Mouse (Mus musculus) embryonic fibroblast, embryonic 13.5 days (primary cell): Measurements from ENCODE around the gene Magi2.

Experiments
- CTCF ChIP-seq: IDR thresholded peaks from 2 replicates; pipeline ENCODE4 v1.5.1; 2011; ENCODE audit warnings: mild to moderate bottlenecking, control low read depth, low read length, moderate library complexity, borderline replicate concordance; ENCODE audit not compliant: insufficient read depth
- POLR2A ChIP-seq: IDR thresholded peaks from 2 replicates; pipeline ENCODE4 v1.6.1; 2011; ENCODE audit warnings: low read depth, mild to moderate bottlenecking, control low read depth, low read length, moderate library complexity

DNA sequence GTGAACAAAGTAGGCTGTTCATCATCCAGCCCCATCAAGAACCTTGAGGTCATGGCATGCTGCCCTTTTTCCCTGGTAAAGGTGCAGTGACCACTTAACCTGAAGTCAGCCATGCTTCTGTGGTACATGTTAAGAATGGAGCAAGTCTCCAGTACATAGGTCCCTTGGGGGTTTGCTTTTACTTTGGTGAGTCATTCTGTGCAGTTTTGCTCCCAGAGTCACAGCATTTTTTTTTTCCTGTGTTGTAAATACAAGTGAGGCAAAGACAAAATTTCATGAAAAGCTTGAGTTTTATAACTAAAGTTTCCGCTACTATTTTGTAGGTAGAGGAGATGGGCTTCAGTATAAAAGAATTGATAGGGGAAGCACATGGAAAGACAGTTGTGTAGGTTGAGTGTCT is 828.2 kb downstream of the Magi2 start:
- TF ChIP-seq CTCF (no peak), POLR2A (no peak)
